Mouse (Mus musculus) left cerebral cortex, postnatal 25 days (tissue): ENCODE data around the gene Rab3d. TPM values are rescaled to one million over a fixed set of nuclear protein-coding genes. Genes with fewer than 3 reads are reported as not detected.

Experiments used
- DNase-seq, 2 experiments: peaks; one replicate each; pipeline ENCODE4 v3.0.0; 2022; ENCODE audit warnings: low spot score in 2 of 2, mixed read lengths in 1 of 2
- intact Hi-C: fragments of 180-260 bp; cut with DNase I; formaldehyde crosslinking; loops from one replicate; pipeline ENCODE4 v1.15.1; 2025
- total RNA-seq, 2 experiments: library from RNA; stranded (reverse); gene quantifications; 2 replicates each; pipeline ENCODE4 v1.2.3; 2021

Rab3d gene
- total RNA-seq, 2 experiments from 2014 or later = 15.4 to 17.5 TPM

GRCm38 (mm10) chr9:21858084-21858483, 59.9 kb downstream of the Rab3d start:
- DNase-seq = no peak
- intact Hi-C loops = no loop called here

GRCm38 (mm10) chr9:21857501-21857900, 60.5 kb downstream of the Rab3d start:
- no peak for DNase-seq
- intact Hi-C loops = no loop called here

Other genes with a start within 250 kb of the Rab3d start
- 10 to 100 TPM; 15.4 to 16.4 TPM for gene Ldlr, start 194.7 kb downstream of the Rab3d start, total RNA-seq
- gene Spc24, start 157.9 kb downstream of the Rab3d start, total RNA-seq = 1 to 10 TPM; 1.6 to 1.7 TPM
- 1 to 10 TPM; 7.4 to 7.5 TPM for gene Kank2, start 119.4 kb downstream of the Rab3d start, total RNA-seq
- gene Angptl8, start 82.7 kb downstream of the Rab3d start, total RNA-seq = not detected
- 10 to 100 TPM; 15.7 to 16.3 TPM for gene Dock6, start 65.6 kb downstream of the Rab3d start, total RNA-seq
- gene Ccdc159, start 9.3 kb upstream of the Rab3d start, total RNA-seq = 10 to 100 TPM; 13.7 to 16.5 TPM
- 10 to 100 TPM; 31.5 to 39.3 TPM for gene Tmem205, start 9.4 kb upstream of the Rab3d start, total RNA-seq
- gene Plppr2, start 18.8 kb upstream of the Rab3d start, total RNA-seq = 100 to 1,000 TPM; 203 to 219 TPM
- 10 to 100 TPM; 14.3 to 15.6 TPM for gene Swsap1, start 37.6 kb upstream of the Rab3d start, total RNA-seq
- gene Epor, start 45.3 kb upstream of the Rab3d start, total RNA-seq = 1 to 10 TPM; 7.9 to 8.9 TPM
- 1 to 10 TPM; 1.8 to 2.0 TPM for gene Rgl3, start 71.3 kb upstream of the Rab3d start, total RNA-seq
- 1 to 10 TPM; 8.2 to 9.1 TPM for gene Ccdc151, start 84.4 kb upstream of the Rab3d start, total RNA-seq
- 10 to 100 TPM; 97.0 to 98.1 TPM for gene Prkcsh, start 84.6 kb upstream of the Rab3d start, total RNA-seq
- 100 to 1,000 TPM; 158 to 160 TPM for gene Elavl3, start 133.8 kb upstream of the Rab3d start, total RNA-seq
- 1 to 10 TPM in 1 of 2 experiments, under 1 TPM in 1; 0.94 to 4.1 TPM for gene Gm49318, start 153.1 kb upstream of the Rab3d start, total RNA-seq
- gene Zfp653, start 153.2 kb upstream of the Rab3d start, total RNA-seq = 10 to 100 TPM; 18.0 to 19.3 TPM
- gene Ecsit, start 167.2 kb upstream of the Rab3d start, total RNA-seq = 10 to 100 TPM; 40.5 to 45.2 TPM
- gene Cnn1, start 181.0 kb upstream of the Rab3d start, total RNA-seq = 1 to 10 TPM in 1 of 2 experiments, under 1 TPM in 1; 0.25 to 1.0 TPM
- 10 to 100 TPM; 66.9 to 71.1 TPM for gene Elof1, start 199.0 kb upstream of the Rab3d start, total RNA-seq
- gene Acp5, start 217.5 kb upstream of the Rab3d start, total RNA-seq = under 1 TPM; 0.28 to 0.41 TPM
- 10 to 100 TPM; 40.5 to 47.1 TPM for gene Pigyl, start 238.7 kb upstream of the Rab3d start, total RNA-seq